Comparison of ENCODE assay signal across 8 mouse cellular contexts in genomic region chr13:58806896-58807628, GRCm38 (mm10). TPM values are rescaled to one million over a fixed set of nuclear protein-coding genes. Genes with fewer than 3 reads are reported as not detected.
DNase-seq lines count a peak whose midpoint lies in the region; ATAC-seq and TF ChIP-seq lines count a peak whose summit lies in the region.

No protein-coding gene starts in this region.

- H3K9ac ChIP-seq in embryonic facial prominence, embryonic 14.5 days (ENCODE audit: low read depth, low read length) = peak overlapping the region; percentile 70

- H3K36me3 ChIP-seq in embryonic facial prominence, embryonic 14.5 days (ENCODE audit: control insufficient read depth, insufficient read depth, low read length) = no peaks in the 10 kb centered on the region
- H3K36me3 ChIP-seq in hindbrain, embryonic 10.5 days = no peaks in the 10 kb centered on the region

- peak overlapping the region; percentile 98 for H3K4me2 ChIP-seq in embryonic facial prominence, embryonic 14.5 days (ENCODE audit: low read depth, low read length)

- H3K27me3 ChIP-seq in embryonic facial prominence, embryonic 14.5 days (replicated peaks; ENCODE audit: control insufficient read depth, insufficient read depth, low read length) = peaks cover 50% of the 10 kb centered on the region
- peaks cover 62% of the 10 kb centered on the region for H3K27me3 ChIP-seq in hindbrain, embryonic 10.5 days (ENCODE audit: insufficient read depth, poor library complexity, severe bottlenecking)

- TF ChIP-seq CTCF in lung, adult 2 months (IDR thresholded peaks at IDR 0.05; ENCODE audit: insufficient read depth, low read length) = no peak

- no peak for DNase-seq in lung, adult 2 months
- no peak for DNase-seq in lung, postnatal 10 days
- peak; percentile 15 for DNase-seq in embryonic facial prominence, embryonic 14.5 days (ENCODE audit: low spot score)
- no peak for DNase-seq in hindbrain, embryonic 10.5 days (ENCODE audit: low spot score)
- DNase-seq in lung, postnatal 36 days = peak; percentile 1
- DNase-seq in urinary bladder, postnatal 25 days (ENCODE audit: low spot score) = no peak
- DNase-seq in retina, postnatal 1 day = no peak
- DNase-seq in kidney, postnatal 36 days = no peak

- H3K27ac ChIP-seq in embryonic facial prominence, embryonic 14.5 days (replicated peaks; ENCODE audit: low read depth, low read length) = peak overlapping the region; percentile 68
- peak overlapping the region; percentile 87 for H3K27ac ChIP-seq in hindbrain, embryonic 10.5 days

- WGBS in lung, adult 2 months = 1% methylated on average over 34 of the region's 34 CpGs
- WGBS in embryonic facial prominence, embryonic 14.5 days = 1% methylated on average over 32 of the region's 34 CpGs
- under 1% methylated on average over 34 of the region's 34 CpGs for WGBS in hindbrain, embryonic 10.5 days

- peak overlapping the region; percentile 70 for H3K4me3 ChIP-seq in lung, adult 2 months (replicated peaks; ENCODE audit: extremely low read depth, low read depth, low read length)
- H3K4me3 ChIP-seq in embryonic facial prominence, embryonic 14.5 days (ENCODE audit: low read depth, low read length) = peak overlapping the region; percentile 59
- H3K4me3 ChIP-seq in hindbrain, embryonic 10.5 days = peak overlapping the region; percentile 75

- H3K4me1 ChIP-seq in lung, adult 2 months (ENCODE audit: control insufficient read depth, insufficient read depth, low read length) = no peaks in the 10 kb centered on the region
- peaks cover 6% of the 10 kb centered on the region for H3K4me1 ChIP-seq in embryonic facial prominence, embryonic 14.5 days (ENCODE audit: control insufficient read depth, insufficient read depth, low read length)
- peaks cover 33% of the 10 kb centered on the region for H3K4me1 ChIP-seq in hindbrain, embryonic 10.5 days (replicated peaks)

- H3K9me3 ChIP-seq in embryonic facial prominence, embryonic 14.5 days (ENCODE audit: control insufficient read depth, low read length) = 0 out of 2 replicates have a peak, but pooled peaks cover 6% of the 10 kb centered on the region
- peaks cover 9% of the 10 kb centered on the region for H3K9me3 ChIP-seq in hindbrain, embryonic 10.5 days

- no peak for TF ChIP-seq POLR2A in lung, adult 2 months (IDR thresholded peaks at IDR 0.05; ENCODE audit: borderline replicate concordance, extremely low read depth, low read depth, low read length)

- ATAC-seq in embryonic facial prominence, embryonic 14.5 days (ENCODE audit: low read depth) = peak; percentile 9; the same call in 1 of the 2 replicates

RNA-seq across cellular contexts. Expression of gene Ntrk2, which starts 0.7 kb away (rescaled TPM):
- polyA plus RNA-seq in lung, adult 2 months (2012; rRNA removed) = 13.7 and 19.1 TPM in 2 replicates
- polyA plus RNA-seq in embryonic facial prominence, embryonic 14.5 days (2014; fragmentation: Nextera tagmentation; extraction: Ambion mirVana) = 43.9 and 46.3 TPM in 2 replicates
- 17.6 and 39.8 TPM in 2 replicates for polyA plus RNA-seq in hindbrain, embryonic 10.5 days (2016; fragmentation: Nextera tagmentation; extraction: Ambion mirVana)

Comparison
In these comparisons a context has a peak if more than half of its experiments do, and no peak if none do; other contexts are left out.
1. DNase-seq: peak in embryonic facial prominence, embryonic 14.5 days (single experiment) and lung, postnatal 36 days (single experiment); none in lung, adult 2 months (single experiment), lung, postnatal 10 days (single experiment), hindbrain, embryonic 10.5 days (single experiment), urinary bladder, postnatal 25 days (single experiment), retina, postnatal 1 day (single experiment) and kidney, postnatal 36 days (0 of 2).
2. Peak in every context shown above with its lines, with median percentiles within 50 percentile points of each other: H3K4me3 ChIP-seq.